Mouse (Mus musculus): Measurements from ENCODE around the gene 1700129C05Rik. TPM values are rescaled to one million over a fixed set of nuclear protein-coding genes. Genes with fewer than 3 reads are reported as not detected.

The 1700129C05Rik gene
- not detected in 2 replicates for polyA plus RNA-seq (2016; fragmentation: Nextera tagmentation; extraction: Ambion mirVana)

GRCm38 (mm10) chr14:59142793-59143192 lies at the start of gene 1700129C05Rik:
Gene 1700129C05Rik, minus strand, starts transcription at chr14:59142893.
- Histone ChIP-seq H3K27me3 (no peaks in the 10 kb centered on the region), H3K9ac (no peak within 1 kb of the TSS), H3K36me3 (replicated peaks) (no peaks in the 10 kb centered on the region), H3K4me1 (no peaks in the 10 kb centered on the region), H3K9me3 (no peaks in the 10 kb centered on the region), H3K4me3 (replicated peaks) (no peak within 1 kb of the TSS), H3K27ac (no peak within 1 kb of the TSS), H3K4me2 (no peak within 1 kb of the TSS)
- no peak for ATAC-seq (ENCODE audit: low FRiP score)
- WGBS: 96% methylated on average over 4 of the region's 4 CpGs

- no peaks in the 10 kb centered on the region for H3K27me3 ChIP-seq
- no peak overlapping the region for H3K27ac ChIP-seq
- ATAC-seq (ENCODE audit: low FRiP score): no peak
These were observed 43.4 kb upstream of the 1700129C05Rik start for GRCm38 (mm10) chr14:59186121-59186520.

GRCm38 (mm10) chr14:59185514-59185913 lies 42.8 kb upstream of the 1700129C05Rik start:
- H3K27ac ChIP-seq: no peak overlapping the region
- no peaks in the 10 kb centered on the region for H3K36me3 ChIP-seq (replicated peaks)
- no peak overlapping the region for H3K4me3 ChIP-seq (replicated peaks)
- ATAC-seq (ENCODE audit: low FRiP score): no peak
- no peaks in the 10 kb centered on the region for H3K9me3 ChIP-seq
- no peak overlapping the region for H3K4me2 ChIP-seq
- H3K9ac ChIP-seq: no peak overlapping the region
- H3K4me1 ChIP-seq: no peaks in the 10 kb centered on the region
- H3K27me3 ChIP-seq: no peaks in the 10 kb centered on the region

More at GRCm38 (mm10) chr14:59186121-59186520, 43.4 kb upstream of the 1700129C05Rik start:
- no peak overlapping the region for H3K9ac ChIP-seq
- no peaks in the 10 kb centered on the region for H3K9me3 ChIP-seq
- H3K4me2 ChIP-seq: no peak overlapping the region
- no peaks in the 10 kb centered on the region for H3K36me3 ChIP-seq (replicated peaks)
- 94% methylated on average over 2 of the region's 2 CpGs for WGBS
- H3K4me3 ChIP-seq (replicated peaks): no peak overlapping the region
- no peaks in the 10 kb centered on the region for H3K4me1 ChIP-seq

- Histone ChIP-seq H3K36me3 (replicated peaks) (no peaks in the 10 kb centered on the region), H3K4me3 (replicated peaks) (no peak overlapping the region), H3K9ac (no peak overlapping the region), H3K4me2 (no peak overlapping the region), H3K9me3 (no peaks in the 10 kb centered on the region), H3K27ac (no peak overlapping the region), H3K27me3 (no peaks in the 10 kb centered on the region), H3K4me1 (no peaks in the 10 kb centered on the region)
- 81% methylated on average over 2 of the region's 2 CpGs for WGBS
- no peak for ATAC-seq (ENCODE audit: low FRiP score)
These were observed 40.0 kb upstream of the 1700129C05Rik start for GRCm38 (mm10) chr14:59182732-59183131.

GRCm38 (mm10) chr14:59178649-59179048 lies 36.0 kb upstream of the 1700129C05Rik start, which contains the start of gene Gm5142:
Gene Gm5142, minus strand, starts transcription at chr14:59178749.
- no peaks in the 10 kb centered on the region for H3K36me3 ChIP-seq (replicated peaks)

GRCm38 (mm10) chr14:59157016-59157698 lies 14.5 kb upstream of the 1700129C05Rik start:
- no peak overlapping the region for H3K4me2 ChIP-seq
- no peaks in the 10 kb centered on the region for H3K4me1 ChIP-seq
- H3K27me3 ChIP-seq: no peaks in the 10 kb centered on the region
- H3K4me3 ChIP-seq (replicated peaks): no peak overlapping the region
- no peaks in the 10 kb centered on the region for H3K36me3 ChIP-seq (replicated peaks)
- H3K27ac ChIP-seq: no peak overlapping the region
- no peak overlapping the region for H3K9ac ChIP-seq
- H3K9me3 ChIP-seq: no peaks in the 10 kb centered on the region
- ATAC-seq (ENCODE audit: low FRiP score): no peak
- WGBS: 85% methylated on average over 3 of the region's 3 CpGs

More at GRCm38 (mm10) chr14:59178649-59179048, 36.0 kb upstream of the 1700129C05Rik start, which contains the start of gene Gm5142:
- Histone ChIP-seq H3K4me2 (no peak within 1 kb of the TSS), H3K9me3 (no peaks in the 10 kb centered on the region), H3K4me1 (no peaks in the 10 kb centered on the region), H3K27ac (no peak within 1 kb of the TSS), H3K4me3 (replicated peaks) (no peak within 1 kb of the TSS), H3K27me3 (no peaks in the 10 kb centered on the region), H3K9ac (no peak within 1 kb of the TSS)
- WGBS: 88% methylated on average over 3 of the region's 3 CpGs
- ATAC-seq (ENCODE audit: low FRiP score): no peak

GRCm38 (mm10) chr14:59155589-59155988 lies 12.9 kb upstream of the 1700129C05Rik start:
- no peak overlapping the region for H3K4me2 ChIP-seq
- no peak for ATAC-seq (ENCODE audit: low FRiP score)
- H3K27ac ChIP-seq: no peak overlapping the region
- H3K27me3 ChIP-seq: no peaks in the 10 kb centered on the region
- no peak overlapping the region for H3K4me3 ChIP-seq (replicated peaks)
- H3K4me1 ChIP-seq: no peaks in the 10 kb centered on the region
- H3K36me3 ChIP-seq (replicated peaks): no peaks in the 10 kb centered on the region
- no peaks in the 10 kb centered on the region for H3K9me3 ChIP-seq
- H3K9ac ChIP-seq: no peak overlapping the region
- 83% methylated on average over 2 of the region's 2 CpGs for WGBS

GRCm38 (mm10) chr14:59114281-59114680 lies 28.4 kb downstream of the 1700129C05Rik start:
- no peak overlapping the region for H3K4me2 ChIP-seq

GRCm38 (mm10) chr14:59104006-59104605 lies 38.6 kb downstream of the 1700129C05Rik start:
- Histone ChIP-seq H3K9me3 (no peaks in the 10 kb centered on the region), H3K27ac (no peak overlapping the region), H3K36me3 (replicated peaks) (no peaks in the 10 kb centered on the region), H3K4me1 (0 out of 2 replicates have a peak, but pooled peaks cover 9% of the 10 kb centered on the region), H3K27me3 (no peaks in the 10 kb centered on the region), H3K4me3 (replicated peaks) (no peak overlapping the region), H3K4me2 (no peak overlapping the region), H3K9ac (no peak overlapping the region)
- WGBS: 21% methylated on average over 10 of the region's 10 CpGs
- no peak for ATAC-seq (ENCODE audit: low FRiP score)

More at GRCm38 (mm10) chr14:59114281-59114680, 28.4 kb downstream of the 1700129C05Rik start:
- no peaks in the 10 kb centered on the region for H3K27me3 ChIP-seq
- no peak for ATAC-seq (ENCODE audit: low FRiP score)
- no peaks in the 10 kb centered on the region for H3K9me3 ChIP-seq
- H3K36me3 ChIP-seq (replicated peaks): no peaks in the 10 kb centered on the region
- H3K27ac ChIP-seq: no peak overlapping the region
- H3K9ac ChIP-seq: no peak overlapping the region
- WGBS: 7% methylated on average over 2 of the region's 2 CpGs
- H3K4me3 ChIP-seq (replicated peaks): no peak overlapping the region
- no peaks in the 10 kb centered on the region for H3K4me1 ChIP-seq

GRCm38 (mm10) chr14:59093601-59094000 lies 49.1 kb downstream of the 1700129C05Rik start:
- no peak overlapping the region for H3K4me3 ChIP-seq (replicated peaks)
- no peaks in the 10 kb centered on the region for H3K9me3 ChIP-seq
- H3K4me2 ChIP-seq: no peak overlapping the region
- H3K27ac ChIP-seq: no peak overlapping the region
- ATAC-seq (ENCODE audit: low FRiP score): no peak
- H3K36me3 ChIP-seq (replicated peaks): no peaks in the 10 kb centered on the region
- no peaks in the 10 kb centered on the region for H3K4me1 ChIP-seq
- H3K27me3 ChIP-seq: no peaks in the 10 kb centered on the region
- no peak overlapping the region for H3K9ac ChIP-seq

GRCm38 (mm10) chr14:59084396-59084795 lies 58.3 kb downstream of the 1700129C05Rik start:
- Histone ChIP-seq H3K4me2 (no peak overlapping the region), H3K4me3 (replicated peaks) (no peak overlapping the region), H3K9ac (no peak overlapping the region), H3K4me1 (no peaks in the 10 kb centered on the region), H3K27me3 (no peaks in the 10 kb centered on the region), H3K27ac (no peak overlapping the region), H3K36me3 (replicated peaks) (no peaks in the 10 kb centered on the region), H3K9me3 (no peaks in the 10 kb centered on the region)
- ATAC-seq (ENCODE audit: low FRiP score): no peak
- 38% methylated on average over 6 of the region's 6 CpGs for WGBS
